Mouse (Mus musculus) intestine, embryonic 15.5 days (tissue): ENCODE measurements at regions not wholly inside any gene's neighbourhood (a gene's known extent, or its start where the extent isn't known, plus 50 kb on each side); places are given as distances from the start of the nearest gene placed in this dataset.

Experiments
- ATAC-seq: fragments of 200-750 bp; cut with Nextera tagmentation; 2 replicates; pipeline ENCODE4 v1.8.0; 2017; ENCODE audit warnings: moderate TSS enrichment, moderate library complexity
- H3K27ac ChIP-seq: fragments of 300-500 bp; sonication (generic); 2 replicates; pipeline ENCODE4 v1.5.1; 2015; ENCODE audit warnings: mild to moderate bottlenecking, inconsistent platforms
- H3K27me3 ChIP-seq: fragments of 300-500 bp; sonication (generic); replicated peaks from 2 replicates; pipeline ENCODE4 v1.6.1; 2015; ENCODE audit warnings: inconsistent platforms
- H3K36me3 ChIP-seq: fragments of 300-500 bp; sonication (generic); 2 replicates; pipeline ENCODE4 v1.6.1; 2015; ENCODE audit warnings: inconsistent platforms
- H3K4me1 ChIP-seq: fragments of 300-500 bp; sonication (generic); replicated peaks from 2 replicates; pipeline ENCODE4 v1.6.1; 2015; ENCODE audit warnings: inconsistent platforms
- H3K4me2 ChIP-seq: fragments of 300-500 bp; sonication (generic); replicated peaks from 2 replicates; pipeline ENCODE4 v1.6.1; 2015; ENCODE audit warnings: mild to moderate bottlenecking, inconsistent platforms
- H3K4me3 ChIP-seq: fragments of 300-500 bp; sonication (generic); replicated peaks from 2 replicates; pipeline ENCODE4 v1.5.1; 2015; ENCODE audit warnings: inconsistent platforms
- H3K9ac ChIP-seq: fragments of 300-500 bp; sonication (generic); 2 replicates; pipeline ENCODE4 v1.6.1; 2015; ENCODE audit warnings: inconsistent platforms
- H3K9me3 ChIP-seq: fragments of 300-500 bp; sonication (generic); 2 replicates; pipeline ENCODE4 v1.6.1; 2016; ENCODE audit warnings: inconsistent platforms
- WGBS: fragments of 180-500 bp; shearing (Covaris S2); methylation state at CpG from one replicate; pipeline ENCODE4 v1.1.7; 2015; 5-methylcytosine and 5-hydroxymethylcytosine counted together

DNA sequence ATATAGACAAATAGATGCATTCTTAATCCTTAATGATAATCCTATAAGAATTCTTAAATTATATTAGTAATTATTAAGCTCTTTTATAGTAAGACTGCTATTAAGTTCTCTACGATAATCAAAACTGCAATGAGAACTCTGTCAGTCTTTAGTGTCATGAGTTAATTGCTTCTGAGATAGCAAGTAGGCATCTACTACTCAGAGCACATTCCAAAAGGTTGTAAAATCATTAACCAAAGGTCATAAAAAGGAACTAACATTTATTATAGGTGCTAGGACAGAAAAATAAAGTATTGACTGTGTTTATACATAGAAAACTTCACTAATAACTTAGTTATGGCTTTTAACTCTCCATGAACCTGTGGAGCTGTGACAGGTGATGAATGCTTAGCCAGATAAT lies 84.1 kb upstream of the Gm6657 start:
- Histone ChIP-seq H3K9ac (no peak overlapping the region), H3K36me3 (no peaks in the 10 kb centered on the region), H3K9me3 (no peaks in the 10 kb centered on the region), H3K4me2 (no peak overlapping the region), H3K27me3 (no peaks in the 10 kb centered on the region), H3K4me1 (no peaks in the 10 kb centered on the region), H3K27ac (no peak overlapping the region), H3K4me3 (no peak overlapping the region)
- 22% methylated on average over 1 of the region's 1 CpGs for WGBS
- peak; percentile 81 for ATAC-seq

DNA sequence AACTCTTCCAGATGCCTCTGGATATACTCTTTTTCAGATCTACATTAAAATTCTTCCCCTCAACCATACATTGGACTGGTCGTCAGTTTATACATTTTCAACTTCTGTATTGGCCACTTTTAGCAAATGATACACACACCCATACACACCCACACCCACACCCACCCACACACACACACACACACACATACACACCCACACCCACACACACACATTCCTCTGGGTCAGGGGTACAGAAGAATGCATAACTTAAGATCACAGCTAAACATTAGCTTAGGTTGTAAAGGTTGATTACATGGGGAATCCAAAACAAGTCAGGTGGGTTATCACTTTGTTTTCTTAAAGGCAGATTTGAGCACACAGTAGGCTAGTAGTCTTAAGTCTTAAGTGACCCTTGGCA lies 75.9 kb upstream of the Gm6657 start:
- WGBS, result 54% methylated on average over 1 of the region's 1 CpGs
- no peak overlapping the region for H3K4me2 ChIP-seq
- H3K27me3 ChIP-seq, result no peaks in the 10 kb centered on the region
- no peaks in the 10 kb centered on the region for H3K4me1 ChIP-seq
- no peak overlapping the region for H3K27ac ChIP-seq
- H3K36me3 ChIP-seq, result no peaks in the 10 kb centered on the region
- peak; percentile 79 for ATAC-seq
- no peaks in the 10 kb centered on the region for H3K9me3 ChIP-seq
- no peak overlapping the region for H3K9ac ChIP-seq
- H3K4me3 ChIP-seq, result no peak overlapping the region

DNA sequence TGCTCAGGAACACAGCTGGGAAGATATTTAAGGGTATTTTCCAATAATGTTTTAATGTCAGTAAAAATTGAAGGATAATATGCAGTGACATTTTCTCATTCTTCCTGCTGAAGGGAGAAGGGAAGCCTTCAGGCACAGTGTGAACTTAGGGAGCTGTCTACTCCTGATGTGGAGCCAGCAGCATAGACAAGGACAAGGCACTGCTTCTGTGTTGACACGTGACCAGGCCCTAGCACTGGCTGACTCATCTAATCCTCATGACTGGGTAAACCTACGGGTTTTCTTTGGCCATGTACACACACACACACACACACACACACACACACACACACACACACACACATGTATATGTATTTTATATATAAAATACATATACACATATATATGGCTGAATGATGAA lies 74.8 kb upstream of the Gm6657 start:
- H3K36me3 ChIP-seq, result no peaks in the 10 kb centered on the region
- peak; percentile 73 for ATAC-seq
- H3K27me3 ChIP-seq, result no peaks in the 10 kb centered on the region
- no peaks in the 10 kb centered on the region for H3K9me3 ChIP-seq
- H3K9ac ChIP-seq, result no peak overlapping the region
- H3K4me3 ChIP-seq, result no peak overlapping the region
- 63% methylated on average over 2 of the region's 2 CpGs for WGBS
- H3K4me2 ChIP-seq, result no peak overlapping the region
- no peaks in the 10 kb centered on the region for H3K4me1 ChIP-seq
- no peak overlapping the region for H3K27ac ChIP-seq

DNA sequence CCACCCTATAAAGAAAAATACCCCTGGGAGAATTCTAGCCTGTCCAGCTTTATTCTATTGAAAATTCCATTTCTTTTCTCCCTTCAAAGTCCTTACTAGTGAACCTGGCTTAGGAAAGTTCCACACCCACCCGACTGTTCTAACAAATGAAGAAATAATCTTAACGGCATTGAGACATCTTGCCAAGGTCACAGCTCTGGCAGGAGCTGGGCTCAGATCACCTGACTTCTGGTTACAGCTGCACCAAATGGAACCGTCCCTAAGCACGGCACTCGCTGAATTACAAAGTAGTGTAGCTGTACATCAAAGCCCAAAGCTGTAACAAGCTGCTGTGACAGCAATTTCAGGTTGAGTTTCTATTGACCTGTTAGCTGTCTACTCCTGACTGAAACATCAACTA lies 74.2 kb upstream of the Gm6657 start:
- Histone ChIP-seq H3K4me3 (no peak overlapping the region), H3K4me1 (no peaks in the 10 kb centered on the region), H3K36me3 (no peaks in the 10 kb centered on the region), H3K4me2 (no peak overlapping the region), H3K9me3 (no peaks in the 10 kb centered on the region), H3K27me3 (no peaks in the 10 kb centered on the region), H3K27ac (no peak overlapping the region), H3K9ac (no peak overlapping the region)
- peak; percentile 57 for ATAC-seq
- 47% methylated on average over 5 of the region's 5 CpGs for WGBS

DNA sequence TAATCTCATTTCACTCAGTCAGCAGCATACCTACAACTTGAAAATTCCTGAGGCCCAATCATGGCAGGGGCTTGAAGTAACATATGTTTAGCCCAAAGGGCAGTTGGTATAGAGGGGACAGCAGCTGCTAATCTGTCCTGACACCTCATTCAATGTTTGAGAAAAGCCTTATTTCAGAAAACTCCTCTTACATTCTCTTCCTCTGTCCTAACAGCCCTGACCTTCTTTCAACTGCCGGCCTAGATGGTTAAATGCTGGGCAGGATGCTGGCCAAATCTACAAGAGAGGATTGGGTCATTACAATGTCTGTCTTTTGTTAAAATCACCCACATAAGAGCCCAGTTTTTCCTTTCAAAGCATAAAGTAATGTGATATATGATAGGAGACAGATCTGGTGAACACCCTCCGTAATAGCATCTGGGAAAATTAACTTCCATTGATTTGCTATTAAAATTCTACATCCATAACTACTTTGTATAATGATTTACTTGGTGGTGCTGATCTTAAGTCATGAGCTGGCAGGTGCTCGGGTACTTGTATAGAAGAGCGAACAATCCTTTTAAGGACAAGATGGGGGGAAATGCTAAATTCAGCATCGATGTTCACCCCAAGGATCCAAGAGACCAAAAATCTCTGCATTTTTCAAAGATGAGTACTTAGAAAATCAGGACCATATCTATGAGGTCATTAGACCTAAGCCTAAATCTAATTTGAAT lies 64.8 kb upstream of the Gm6657 start:
- Histone ChIP-seq H3K4me3 (no peak overlapping the region), H3K27me3 (no peaks in the 10 kb centered on the region), H3K9me3 (no peaks in the 10 kb centered on the region), H3K4me2 (no peak overlapping the region), H3K36me3 (no peaks in the 10 kb centered on the region), H3K27ac (no peak overlapping the region), H3K4me1 (peaks cover 3% of the 10 kb centered on the region; the same call in 1 of the 2 replicates), H3K9ac (no peak overlapping the region)
- 70% methylated on average over 5 of the region's 5 CpGs for WGBS
- no peak for ATAC-seq

DNA sequence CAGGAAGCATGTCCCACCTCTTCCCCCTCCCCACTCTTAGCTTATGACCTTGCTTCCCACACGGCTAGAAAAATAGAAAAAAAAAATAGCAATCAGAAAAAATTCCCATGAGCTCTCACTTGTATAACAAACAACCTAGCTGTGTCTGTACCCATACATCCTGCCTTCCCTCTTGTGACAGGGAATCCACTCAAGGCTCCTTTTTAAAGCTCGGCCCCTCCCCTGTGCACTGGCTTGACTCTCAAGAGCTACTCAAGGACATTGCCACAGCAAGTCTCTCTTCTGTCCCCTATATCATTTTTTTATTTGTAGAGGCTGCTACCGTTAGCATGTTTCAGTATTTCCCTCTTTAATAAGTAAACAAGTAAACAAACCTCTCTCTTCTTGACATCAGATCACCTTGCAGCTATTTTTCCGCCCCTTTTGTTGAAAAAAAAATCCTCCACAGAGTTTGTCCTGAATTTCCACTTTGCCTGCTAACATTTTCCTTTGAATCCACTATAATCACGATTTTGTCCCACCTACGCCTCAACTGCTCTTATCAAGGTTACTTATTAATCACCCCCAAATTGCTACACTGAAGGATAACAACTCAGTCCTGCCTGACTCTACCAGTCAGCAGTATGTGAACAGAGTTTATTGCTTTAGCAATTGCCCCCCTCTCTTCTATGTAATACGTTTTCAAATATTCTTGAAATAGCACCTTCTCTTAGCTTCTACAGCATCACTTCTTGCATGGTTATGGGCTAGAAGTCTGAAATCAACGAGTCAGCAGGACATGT lies 61.8 kb upstream of the Gm6657 start:
- Histone ChIP-seq H3K9me3 (no peaks in the 10 kb centered on the region), H3K9ac (no peak overlapping the region), H3K27ac (peak overlapping the region; percentile 22; the same call in 1 of the 2 replicates), H3K27me3 (no peaks in the 10 kb centered on the region), H3K4me3 (no peak overlapping the region), H3K36me3 (no peaks in the 10 kb centered on the region), H3K4me2 (peak overlapping the region; percentile 33), H3K4me1 (peaks cover 3% of the 10 kb centered on the region; the same call in 1 of the 2 replicates)
- ATAC-seq, result peak; percentile 90
- WGBS, result 46% methylated on average over 8 of the region's 8 CpGs

DNA sequence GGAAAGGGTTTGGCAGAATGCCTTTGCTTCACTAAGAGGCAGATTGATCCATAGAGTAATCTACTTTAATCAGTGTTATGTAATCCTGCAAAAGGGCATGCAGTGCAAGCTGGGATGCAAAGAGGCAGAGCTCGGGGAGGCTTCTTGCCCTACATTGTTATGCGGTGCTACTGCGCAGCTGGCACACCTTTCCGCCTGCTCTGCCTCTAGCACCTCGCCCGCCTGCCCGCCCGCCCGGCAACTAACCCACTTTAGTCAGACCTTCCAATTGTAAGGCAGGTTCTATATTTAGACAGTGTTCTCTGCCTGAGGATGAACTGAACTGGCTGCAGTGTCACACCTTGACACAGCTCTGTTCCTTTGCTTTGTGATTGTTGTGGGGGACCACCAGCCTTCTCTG lies 60.7 kb upstream of the Gm6657 start:
- no peak overlapping the region for H3K4me3 ChIP-seq
- no peaks in the 10 kb centered on the region for H3K27me3 ChIP-seq
- H3K27ac ChIP-seq, result no peak overlapping the region
- H3K4me1 ChIP-seq, result peaks cover 3% of the 10 kb centered on the region; the same call in 1 of the 2 replicates
- H3K9me3 ChIP-seq, result no peaks in the 10 kb centered on the region
- no peak overlapping the region for H3K4me2 ChIP-seq
- ATAC-seq, result no peak
- WGBS, result 67% methylated on average over 9 of the region's 9 CpGs
- no peaks in the 10 kb centered on the region for H3K36me3 ChIP-seq
- H3K9ac ChIP-seq, result no peak overlapping the region

DNA sequence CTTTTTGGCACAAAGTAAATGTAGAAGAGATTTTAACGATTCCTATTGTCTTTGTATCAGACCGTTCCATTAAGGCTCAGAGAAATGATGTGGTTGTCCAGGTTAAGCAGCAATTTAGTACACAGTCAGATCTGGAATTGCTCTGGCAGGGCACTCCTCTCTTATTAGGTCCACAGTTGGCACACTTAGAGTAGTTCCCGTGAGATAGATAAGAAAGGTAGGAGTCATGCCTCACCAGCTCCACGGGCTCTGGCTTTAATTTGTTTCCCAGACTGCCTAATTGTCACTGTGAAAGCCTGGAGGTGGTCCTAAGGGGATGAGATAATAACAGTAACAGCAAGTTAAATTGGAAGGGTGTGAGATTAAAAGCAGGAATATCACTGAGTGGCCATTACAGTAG lies 60.1 kb upstream of the Gm6657 start:
- H3K36me3 ChIP-seq, result no peaks in the 10 kb centered on the region
- H3K27ac ChIP-seq, result no peak overlapping the region
- no peaks in the 10 kb centered on the region for H3K9me3 ChIP-seq
- no peak overlapping the region for H3K4me2 ChIP-seq
- ATAC-seq, result no peak
- no peak overlapping the region for H3K4me3 ChIP-seq
- H3K4me1 ChIP-seq, result peaks cover 3% of the 10 kb centered on the region; the same call in 1 of the 2 replicates
- WGBS, result 63% methylated on average over 4 of the region's 4 CpGs
- no peaks in the 10 kb centered on the region for H3K27me3 ChIP-seq
- no peak overlapping the region for H3K9ac ChIP-seq

DNA sequence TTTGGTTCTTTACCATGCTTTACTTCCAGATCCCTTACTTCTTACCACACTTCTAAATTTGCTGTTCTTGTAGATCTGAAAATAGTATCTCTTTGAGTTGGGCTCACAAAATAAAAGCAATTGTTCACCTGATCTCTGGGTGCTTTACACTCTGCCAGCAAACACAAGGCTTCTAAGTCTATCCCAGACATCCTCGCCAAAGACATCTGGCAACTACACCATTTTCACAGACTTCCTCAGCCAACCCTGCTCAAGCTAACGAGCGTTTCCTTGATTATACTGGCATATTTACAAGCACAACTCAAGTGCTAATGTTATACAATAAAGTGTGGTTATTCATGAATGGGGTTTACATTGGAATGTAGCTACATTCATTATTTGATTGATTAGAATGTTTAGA lies 56.8 kb upstream of the Gm6657 start:
- ATAC-seq, result no peak
- Histone ChIP-seq H3K9ac (no peak overlapping the region), H3K4me1 (0 out of 2 replicates have a peak, but pooled peaks cover under 1% of the 10 kb centered on the region), H3K4me2 (no peak overlapping the region), H3K27me3 (no peaks in the 10 kb centered on the region), H3K27ac (no peak overlapping the region), H3K36me3 (no peaks in the 10 kb centered on the region), H3K9me3 (no peaks in the 10 kb centered on the region), H3K4me3 (no peak overlapping the region)
- WGBS, result 76% methylated on average over 3 of the region's 3 CpGs

DNA sequence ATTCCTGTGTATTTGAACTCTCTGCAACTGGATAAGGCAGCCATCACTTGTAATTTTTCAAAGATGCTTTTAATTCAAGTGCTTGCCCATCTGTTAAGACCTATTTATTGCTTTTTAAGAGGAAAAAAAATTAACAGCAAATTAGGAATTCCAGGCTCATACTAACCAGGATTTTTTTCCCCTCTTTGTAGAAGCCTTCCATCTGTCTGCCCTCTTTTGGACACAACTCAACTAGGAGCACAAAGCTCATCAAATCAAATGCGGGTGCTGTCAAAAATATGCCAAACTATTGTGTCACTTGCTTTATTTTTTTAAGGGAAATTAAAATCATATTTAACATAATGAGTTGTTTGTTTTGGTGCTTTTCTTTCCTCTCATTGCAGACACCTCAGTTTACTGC lies 55.6 kb upstream of the Gm6657 start:
- 94% methylated on average over 1 of the region's 1 CpGs for WGBS
- no peak for ATAC-seq
- Histone ChIP-seq H3K27me3 (no peaks in the 10 kb centered on the region), H3K4me2 (no peak overlapping the region), H3K4me1 (no peaks in the 10 kb centered on the region), H3K9ac (no peak overlapping the region), H3K4me3 (no peak overlapping the region), H3K9me3 (no peaks in the 10 kb centered on the region), H3K27ac (no peak overlapping the region), H3K36me3 (no peaks in the 10 kb centered on the region)
